Mouse (Mus musculus): Measurements from ENCODE around the gene Gm10160. TPM values are rescaled to one million over a fixed set of nuclear protein-coding genes. Genes with fewer than 3 reads are reported as not detected.

The Gm10160 gene
- polyA plus RNA-seq, 2 experiments, result not detected

GRCm38 (mm10) chr7:81881600-81881999 is 26.0 kb upstream of the Gm10160 start:
- no peak overlapping the region for H3K27ac ChIP-seq
- H3K36me3 ChIP-seq (replicated peaks; ENCODE audit: control insufficient read depth, insufficient read depth, low read depth), result no peaks in the 10 kb centered on the region
- 59% methylated on average over 3 of the region's 3 CpGs for WGBS (ENCODE audit: insufficient replicate concordance)
- H3K9me3 ChIP-seq (ENCODE audit: control insufficient read depth, low read length), result no peaks in the 10 kb centered on the region
- DNase-seq (ENCODE audit: low read depth in 3 of 3, low spot score in 3 of 3) (no peak), ATAC-seq (ENCODE audit: insufficient read depth) (no peak)
- H3K4me3 ChIP-seq (ENCODE audit: insufficient read depth in 1 of 2, low read depth in 2 of 2, low read length in 2 of 2), result no peak overlapping the region
- no peak overlapping the region for H3K9ac ChIP-seq (replicated peaks)
- no peaks in the 10 kb centered on the region for H3K4me1 ChIP-seq (replicated peaks; ENCODE audit: control insufficient read depth in 2 of 2, insufficient read depth in 2 of 2, low read length in 1 of 2)
- no peak overlapping the region for H3K4me2 ChIP-seq (ENCODE audit: low read depth)
- peaks cover 3% of the 10 kb centered on the region; the same call in 1 of the 2 replicates for H3K27me3 ChIP-seq (ENCODE audit: control insufficient read depth, insufficient read depth, low read length)
- TF ChIP-seq EP300 (IDR thresholded peaks at IDR 0.05; ENCODE audit: low read depth), result no peak
- no peak for TF ChIP-seq CTCF (IDR thresholded peaks at IDR 0.05; ENCODE audit: low read depth)

GRCm38 (mm10) chr7:81880797-81881196 is 25.2 kb upstream of the Gm10160 start:
- DNase-seq (ENCODE audit: low read depth in 3 of 3, low spot score in 3 of 3), result no peak
- H3K9me3 ChIP-seq (ENCODE audit: control insufficient read depth, low read length), result no peaks in the 10 kb centered on the region
- H3K27ac ChIP-seq, result no peak overlapping the region
- H3K4me3 ChIP-seq (ENCODE audit: insufficient read depth in 1 of 2, low read depth in 2 of 2, low read length in 2 of 2), result no peak overlapping the region
- WGBS (ENCODE audit: insufficient replicate concordance), result 72% methylated on average over 4 of the region's 4 CpGs
- H3K9ac ChIP-seq (replicated peaks), result no peak overlapping the region
- no peak for ATAC-seq (ENCODE audit: insufficient read depth)
- no peak overlapping the region for H3K4me2 ChIP-seq (ENCODE audit: low read depth)
- no peaks in the 10 kb centered on the region for H3K36me3 ChIP-seq (replicated peaks; ENCODE audit: control insufficient read depth, insufficient read depth, low read depth)
- no peaks in the 10 kb centered on the region for H3K4me1 ChIP-seq (replicated peaks; ENCODE audit: control insufficient read depth in 2 of 2, insufficient read depth in 2 of 2, low read length in 1 of 2)
- TF ChIP-seq CTCF (IDR thresholded peaks at IDR 0.05; ENCODE audit: low read depth) (no peak), EP300 (IDR thresholded peaks at IDR 0.05; ENCODE audit: low read depth) (no peak)
- H3K27me3 ChIP-seq (ENCODE audit: control insufficient read depth, insufficient read depth, low read length), result peaks cover 3% of the 10 kb centered on the region; the same call in 1 of the 2 replicates

GRCm38 (mm10) chr7:81880286-81880685 is 24.7 kb upstream of the Gm10160 start:
- Histone ChIP-seq H3K9ac (replicated peaks) (no peak overlapping the region), H3K4me1 (replicated peaks; ENCODE audit: control insufficient read depth in 2 of 2, insufficient read depth in 2 of 2, low read length in 1 of 2) (no peaks in the 10 kb centered on the region), H3K27ac (no peak overlapping the region), H3K4me2 (ENCODE audit: low read depth) (no peak overlapping the region), H3K27me3 (ENCODE audit: control insufficient read depth, insufficient read depth, low read length) (peaks cover 3% of the 10 kb centered on the region; the same call in 1 of the 2 replicates), H3K36me3 (replicated peaks; ENCODE audit: control insufficient read depth, insufficient read depth, low read depth) (no peaks in the 10 kb centered on the region), H3K9me3 (ENCODE audit: control insufficient read depth, low read length) (no peaks in the 10 kb centered on the region), H3K4me3 (ENCODE audit: insufficient read depth in 1 of 2, low read depth in 2 of 2, low read length in 2 of 2) (no peak overlapping the region)
- no peak for DNase-seq (ENCODE audit: low read depth in 3 of 3, low spot score in 3 of 3)
- TF ChIP-seq CTCF (IDR thresholded peaks at IDR 0.05; ENCODE audit: low read depth) (no peak), EP300 (IDR thresholded peaks at IDR 0.05; ENCODE audit: low read depth) (no peak)
- ATAC-seq (ENCODE audit: insufficient read depth), result no peak
- 59% methylated on average over 5 of the region's 5 CpGs for WGBS (ENCODE audit: insufficient replicate concordance)

GRCm38 (mm10) chr7:81875372-81875771 is 19.8 kb upstream of the Gm10160 start:
- ATAC-seq (ENCODE audit: insufficient read depth) (no peak), DNase-seq (ENCODE audit: low read depth in 3 of 3, low spot score in 3 of 3) (no peak)
- Histone ChIP-seq H3K27ac (no peak overlapping the region), H3K9ac (replicated peaks) (no peak overlapping the region), H3K4me3 (ENCODE audit: insufficient read depth in 1 of 2, low read depth in 2 of 2, low read length in 2 of 2) (no peak overlapping the region), H3K4me2 (ENCODE audit: low read depth) (no peak overlapping the region), H3K27me3 (ENCODE audit: control insufficient read depth, insufficient read depth, low read length) (peaks cover 5% of the 10 kb centered on the region), H3K4me1 (replicated peaks; ENCODE audit: control insufficient read depth in 2 of 2, insufficient read depth in 2 of 2, low read length in 1 of 2) (no peaks in the 10 kb centered on the region), H3K9me3 (ENCODE audit: control insufficient read depth, low read length) (no peaks in the 10 kb centered on the region), H3K36me3 (replicated peaks; ENCODE audit: control insufficient read depth, insufficient read depth, low read depth) (no peaks in the 10 kb centered on the region)
- 67% methylated on average over 9 of the region's 9 CpGs for WGBS (ENCODE audit: insufficient replicate concordance)
- no peak for TF ChIP-seq EP300 (IDR thresholded peaks at IDR 0.05; ENCODE audit: low read depth)
- no peak for TF ChIP-seq CTCF (IDR thresholded peaks at IDR 0.05; ENCODE audit: low read depth)

GRCm38 (mm10) chr7:81874636-81875035 is 19.0 kb upstream of the Gm10160 start:
- H3K27me3 ChIP-seq (ENCODE audit: control insufficient read depth, insufficient read depth, low read length), result peaks cover 5% of the 10 kb centered on the region
- H3K9ac ChIP-seq (replicated peaks), result no peak overlapping the region
- 64% methylated on average over 6 of the region's 6 CpGs for WGBS (ENCODE audit: insufficient replicate concordance)

More at GRCm38 (mm10) chr7:81874636-81875035, 19.0 kb upstream of the Gm10160 start:
- H3K9me3 ChIP-seq (ENCODE audit: control insufficient read depth, low read length), result no peaks in the 10 kb centered on the region
- no peaks in the 10 kb centered on the region for H3K36me3 ChIP-seq (replicated peaks; ENCODE audit: control insufficient read depth, insufficient read depth, low read depth)
- H3K4me2 ChIP-seq (ENCODE audit: low read depth), result no peak overlapping the region
- DNase-seq (ENCODE audit: low read depth in 3 of 3, low spot score in 3 of 3) (no peak), ATAC-seq (ENCODE audit: insufficient read depth) (no peak)
- H3K4me3 ChIP-seq (ENCODE audit: insufficient read depth in 1 of 2, low read depth in 2 of 2, low read length in 2 of 2), result no peak overlapping the region
- H3K4me1 ChIP-seq (replicated peaks; ENCODE audit: control insufficient read depth in 2 of 2, insufficient read depth in 2 of 2, low read length in 1 of 2), result no peaks in the 10 kb centered on the region
- no peak for TF ChIP-seq EP300 (IDR thresholded peaks at IDR 0.05; ENCODE audit: low read depth)
- TF ChIP-seq CTCF (IDR thresholded peaks at IDR 0.05; ENCODE audit: low read depth), result no peak
- H3K27ac ChIP-seq, result no peak overlapping the region

Data from liver, embryonic 14.5 days (tissue).